8 mouse cellular contexts compared by ENCODE assay signal in genomic region chr12:59065776-59066175, GRCm38 (mm10). TPM values are rescaled to one million over a fixed set of nuclear protein-coding genes. Genes with fewer than 3 reads are reported as not detected.
A peak's percentile ranks its signal among the peaks of the same experiment; 100 is the strongest.
DNase-seq lines count a peak whose midpoint lies in the region; ATAC-seq and TF ChIP-seq lines count a peak whose summit lies in the region.

No protein-coding gene starts in this region.

- peaks cover 29% of the 10 kb centered on the region for H3K79me2 ChIP-seq in MEL (ENCODE audit: control insufficient read depth, insufficient read depth, low read length, poor library complexity)

- H3K36me3 ChIP-seq in heart, embryonic 13.5 days: peaks cover 28% of the 10 kb centered on the region
- peaks cover 24 to 26% of the 10 kb centered on the region in 2 experiments for H3K36me3 ChIP-seq in MEL (ENCODE audit: control insufficient read depth in 1 of 2, insufficient read depth in 2 of 2, low read length in 2 of 2)
- H3K36me3 ChIP-seq in hindbrain, embryonic 14.5 days (replicated peaks; ENCODE audit: control insufficient read depth, insufficient read depth): peaks cover 27% of the 10 kb centered on the region
- H3K36me3 ChIP-seq in midbrain, embryonic 13.5 days: peaks cover 26% of the 10 kb centered on the region

- no peak for ATAC-seq in heart, embryonic 13.5 days (ENCODE audit: extremely low read depth, insufficient number of reproducible peaks, low FRiP score, low TSS enrichment)
- ATAC-seq in hindbrain, embryonic 14.5 days (ENCODE audit: low FRiP score): no peak
- ATAC-seq in midbrain, embryonic 13.5 days: no peak
- no peak for ATAC-seq in granulocyte monocyte progenitor cell, adult 5-6 weeks (replicated peaks; ENCODE audit: poor library complexity, severe bottlenecking)

- 0 out of 2 replicates have a peak, but pooled peaks cover 5% of the 10 kb centered on the region for H3K27me3 ChIP-seq in heart, embryonic 13.5 days (replicated peaks)
- no peaks in the 10 kb centered on the region for H3K27me3 ChIP-seq in MEL (ENCODE audit: control insufficient read depth in 1 of 2, insufficient read depth in 2 of 2, low read length in 2 of 2)
- H3K27me3 ChIP-seq in hindbrain, embryonic 14.5 days (ENCODE audit: control insufficient read depth, insufficient read depth, low read length): no peaks in the 10 kb centered on the region
- H3K27me3 ChIP-seq in midbrain, embryonic 13.5 days: no peaks in the 10 kb centered on the region

- TF ChIP-seq RAD21 in MEL (IDR thresholded peaks at IDR 0.05; ENCODE audit: low read depth, low read length): no peak

- H3K9ac ChIP-seq in heart, embryonic 13.5 days: peak overlapping the region; percentile 98; the same call in 1 of the 2 replicates
- H3K9ac ChIP-seq in MEL (ENCODE audit: control insufficient read depth, low read depth, low read length, poor library complexity, severe bottlenecking): peak overlapping the region; percentile 81
- peak overlapping the region; percentile 63 for H3K9ac ChIP-seq in hindbrain, embryonic 14.5 days
- no peak overlapping the region for H3K9ac ChIP-seq in midbrain, embryonic 13.5 days (replicated peaks)

- H3K9me3 ChIP-seq in heart, embryonic 13.5 days: no peaks in the 10 kb centered on the region
- no peaks in the 10 kb centered on the region for H3K9me3 ChIP-seq in MEL (replicated peaks; ENCODE audit: insufficient read depth, low read length)
- no peaks in the 10 kb centered on the region for H3K9me3 ChIP-seq in hindbrain, embryonic 14.5 days (ENCODE audit: control insufficient read depth, low read length)
- no peaks in the 10 kb centered on the region for H3K9me3 ChIP-seq in midbrain, embryonic 13.5 days

- H3K4me1 ChIP-seq in heart, embryonic 13.5 days: peaks cover 17% of the 10 kb centered on the region
- peaks cover 3 to 11% of the 10 kb centered on the region in 2 experiments; a peak in 2 of 4 replicates for H3K4me1 ChIP-seq in MEL (ENCODE audit: control insufficient read depth in 1 of 2, insufficient read depth in 2 of 2, low read length in 2 of 2)
- H3K4me1 ChIP-seq in hindbrain, embryonic 14.5 days (replicated peaks; ENCODE audit: control insufficient read depth, insufficient read depth, low read length): peaks cover 11% of the 10 kb centered on the region
- H3K4me1 ChIP-seq in midbrain, embryonic 13.5 days (replicated peaks): peaks cover 14% of the 10 kb centered on the region

- peak overlapping the region; percentile 100 for H3K4me3 ChIP-seq in heart, embryonic 13.5 days
- peak overlapping the region; percentile 64 to 78 for H3K4me3 ChIP-seq in MEL (ENCODE audit: control insufficient read depth in 1 of 2, insufficient read depth in 1 of 2, low read depth in 2 of 2, low read length in 2 of 2)
- H3K4me3 ChIP-seq in hindbrain, embryonic 14.5 days (replicated peaks; ENCODE audit: low read length): peak overlapping the region; percentile 98
- peak overlapping the region; percentile 100 for H3K4me3 ChIP-seq in midbrain, embryonic 13.5 days (replicated peaks)

- H3K4me2 ChIP-seq in heart, embryonic 13.5 days: peak overlapping the region; percentile 76
- peak overlapping the region; percentile 63 for H3K4me2 ChIP-seq in hindbrain, embryonic 14.5 days (replicated peaks)
- H3K4me2 ChIP-seq in midbrain, embryonic 13.5 days (replicated peaks): peak overlapping the region; percentile 61

- peak; percentile 66 to 79 for TF ChIP-seq EP300 in MEL (IDR thresholded peaks at IDR 0.05; ENCODE audit: low read depth in 1 of 2, low read length in 2 of 2)

- 45% methylated on average over 3 of the region's 3 CpGs for WGBS in heart, embryonic 13.5 days
- 75% methylated on average over 3 of the region's 3 CpGs for WGBS in hindbrain, embryonic 14.5 days
- 76% methylated on average over 3 of the region's 3 CpGs for WGBS in midbrain, embryonic 13.5 days

- DNase-seq in heart, adult 8-10 months (ENCODE audit: low spot score): no peak
- DNase-seq in MEL (ENCODE audit: low read depth, low spot score): no peak
- DNase-seq in hindbrain, embryonic 14.5 days (ENCODE audit: low spot score): no peak
- DNase-seq in left cerebral cortex, adult 9 months (ENCODE audit: low spot score in 2 of 2): no peak
- no peak for DNase-seq in spleen, postnatal 10 days (ENCODE audit: low spot score in 2 of 2)

- TF ChIP-seq POLR2A in MEL (IDR thresholded peaks at IDR 0.05; ENCODE audit: control insufficient read depth in 1 of 2, insufficient read depth in 1 of 2, low read depth in 1 of 2, low read length in 2 of 2, poor library complexity in 1 of 2): no peak

- no peak for TF ChIP-seq CTCF in MEL (IDR thresholded peaks at IDR 0.05 in 2 of 3, conservative IDR thresholded peaks at IDR 0.05 in 1 of 3; ENCODE audit: control insufficient read depth in 1 of 3, insufficient read depth in 1 of 3, low read depth in 2 of 3, low read length in 3 of 3, poor library complexity in 1 of 3, severe bottlenecking in 1 of 3)

- peak overlapping the region; percentile 95 for H3K27ac ChIP-seq in heart, embryonic 13.5 days (replicated peaks)
- H3K27ac ChIP-seq in MEL (ENCODE audit: control insufficient read depth, low read depth, low read length): peak overlapping the region; percentile 100
- peak overlapping the region; percentile 96 for H3K27ac ChIP-seq in hindbrain, embryonic 14.5 days
- peak overlapping the region; percentile 90 for H3K27ac ChIP-seq in midbrain, embryonic 13.5 days

TF ChIP-seq in MEL, 35 proteins besides CTCF, POLR2A, EP300 and RAD21 (continues in another document):
- TF ChIP-seq CHD1 (IDR thresholded peaks at IDR 0.05; ENCODE audit: low read depth, low read length) (no peak), GATA1 (IDR thresholded peaks at IDR 0.05; ENCODE audit: low read depth, low read length) (peak; percentile 89), NRF1 (IDR thresholded peaks at IDR 0.05; ENCODE audit: insufficient read depth, low read depth, low read length, poor library complexity, severe bottlenecking) (no peak)

RNA-seq across cellular contexts. Expression of gene Pnn, which starts 0.9 kb away (rescaled TPM):
- 63.0 and 64.9 TPM in 2 replicates for polyA plus RNA-seq in heart, embryonic 13.5 days (2015; fragmentation: Nextera tagmentation; extraction: Ambion mirVana)
- total RNA-seq in heart, adult 8-10 months (2022): 10 to 100 TPM; 18.8 to 35.6 (median 25.9) TPM
- total RNA-seq in MEL (2012; rRNA removed): 36.7 and 38.4 TPM in 2 replicates
- 100 to 1,000 TPM; 132 to 216 TPM for polyA plus RNA-seq in MEL (2012; ENCODE audit: insufficient read depth in 1 of 2, insufficient read length in 2 of 2, low read depth in 1 of 2, low replicate concordance in 2 of 2, missing spikeins in 1 of 2)
- 63.4 and 70.6 TPM in 2 replicates for polyA plus RNA-seq in hindbrain, embryonic 14.5 days (2014; fragmentation: Nextera tagmentation; extraction: Ambion mirVana)
- 109 and 120 TPM in 2 replicates for polyA plus RNA-seq in midbrain, embryonic 13.5 days (2015; fragmentation: Nextera tagmentation; extraction: Ambion mirVana)
- 89.3 and 101 TPM in 2 replicates for total RNA-seq in granulocyte monocyte progenitor cell, adult 5-6 weeks (2014; fragmentation: Nextera tagmentation)
- total RNA-seq in granulocyte monocyte progenitor cell, adult 5-6 weeks (2017): 104 and 113 TPM in 2 replicates

RNA-seq across cellular contexts. Expression of gene Trappc6b, which starts 4.5 kb away (rescaled TPM):
- 79.7 and 90.0 TPM in 2 replicates for polyA plus RNA-seq in heart, embryonic 13.5 days (2015; fragmentation: Nextera tagmentation; extraction: Ambion mirVana)
- total RNA-seq in heart, adult 8-10 months (2022): 10 to 100 TPM; 57.6 to 75.2 (median 68.7) TPM
- 45.9 and 48.1 TPM in 2 replicates for total RNA-seq in MEL (2012; rRNA removed)
- 10 to 100 TPM in 1 of 2 experiments, not detected in 1; 75.3 TPM for polyA plus RNA-seq in MEL (2012; ENCODE audit: insufficient read depth in 1 of 2, insufficient read length in 2 of 2, low read depth in 1 of 2, low replicate concordance in 2 of 2, missing spikeins in 1 of 2)
- polyA plus RNA-seq in hindbrain, embryonic 14.5 days (2014; fragmentation: Nextera tagmentation; extraction: Ambion mirVana): 110 and 111 TPM in 2 replicates
- polyA plus RNA-seq in midbrain, embryonic 13.5 days (2015; fragmentation: Nextera tagmentation; extraction: Ambion mirVana): 146 and 161 TPM in 2 replicates
- total RNA-seq in granulocyte monocyte progenitor cell, adult 5-6 weeks (2014; fragmentation: Nextera tagmentation): 25.7 and 58.6 TPM in 2 replicates
- 49.7 and 53.6 TPM in 2 replicates for total RNA-seq in granulocyte monocyte progenitor cell, adult 5-6 weeks (2017)

RNA-seq across cellular contexts. Expression of gene Mia2, which starts 29.8 kb away (rescaled TPM):
- polyA plus RNA-seq in heart, embryonic 13.5 days (2015; fragmentation: Nextera tagmentation; extraction: Ambion mirVana): 32.6 and 34.8 TPM in 2 replicates
- 100 to 1,000 TPM in 2 of 4 experiments, 10 to 100 TPM in 2; 93.4 to 113 (median 106) TPM for total RNA-seq in heart, adult 8-10 months (2022)
- total RNA-seq in MEL (2012; rRNA removed): 103 and 134 TPM in 2 replicates
- 100 to 1,000 TPM in 1 of 2 experiments, not detected in 1; 175 TPM for polyA plus RNA-seq in MEL (2012; ENCODE audit: insufficient read depth in 1 of 2, insufficient read length in 2 of 2, low read depth in 1 of 2, low replicate concordance in 2 of 2, missing spikeins in 1 of 2)
- 34.4 and 38.7 TPM in 2 replicates for polyA plus RNA-seq in hindbrain, embryonic 14.5 days (2014; fragmentation: Nextera tagmentation; extraction: Ambion mirVana)
- 38.4 and 40.0 TPM in 2 replicates for polyA plus RNA-seq in midbrain, embryonic 13.5 days (2015; fragmentation: Nextera tagmentation; extraction: Ambion mirVana)
- total RNA-seq in granulocyte monocyte progenitor cell, adult 5-6 weeks (2014; fragmentation: Nextera tagmentation): 86.2 and 124 TPM in 2 replicates
- 119 and 151 TPM in 2 replicates for total RNA-seq in granulocyte monocyte progenitor cell, adult 5-6 weeks (2017)

RNA-seq across cellular contexts. Expression of gene Gemin2, which starts 52.6 kb away (rescaled TPM):
- polyA plus RNA-seq in heart, embryonic 13.5 days (2015; fragmentation: Nextera tagmentation; extraction: Ambion mirVana): 22.4 and 25.1 TPM in 2 replicates
- total RNA-seq in heart, adult 8-10 months (2022): 1 to 10 TPM; 4.3 to 6.2 (median 5.3) TPM
- 17.7 and 18.4 TPM in 2 replicates for total RNA-seq in MEL (2012; rRNA removed)
- polyA plus RNA-seq in MEL (2012; ENCODE audit: insufficient read depth in 1 of 2, insufficient read length in 2 of 2, low read depth in 1 of 2, low replicate concordance in 2 of 2, missing spikeins in 1 of 2): 10 to 100 TPM in 1 of 2 experiments, not detected in 1; 19.5 TPM
- polyA plus RNA-seq in hindbrain, embryonic 14.5 days (2014; fragmentation: Nextera tagmentation; extraction: Ambion mirVana): 11.8 and 13.9 TPM in 2 replicates
- polyA plus RNA-seq in midbrain, embryonic 13.5 days (2015; fragmentation: Nextera tagmentation; extraction: Ambion mirVana): 17.9 and 18.2 TPM in 2 replicates
- total RNA-seq in granulocyte monocyte progenitor cell, adult 5-6 weeks (2014; fragmentation: Nextera tagmentation): 23.0 and 23.4 TPM in 2 replicates
- 14.0 and 22.3 TPM in 2 replicates for total RNA-seq in granulocyte monocyte progenitor cell, adult 5-6 weeks (2017)

RNA-seq across cellular contexts. Expression of gene Sec23a, which starts 54.0 kb away (rescaled TPM):
- polyA plus RNA-seq in heart, embryonic 13.5 days (2015; fragmentation: Nextera tagmentation; extraction: Ambion mirVana): 66.4 and 67.9 TPM in 2 replicates
- 10 to 100 TPM; 42.2 to 47.9 (median 45.9) TPM for total RNA-seq in heart, adult 8-10 months (2022)
- total RNA-seq in MEL (2012; rRNA removed): 16.1 and 16.4 TPM in 2 replicates
- 10 to 100 TPM; 16.7 to 98.2 TPM for polyA plus RNA-seq in MEL (2012; ENCODE audit: insufficient read depth in 1 of 2, insufficient read length in 2 of 2, low read depth in 1 of 2, low replicate concordance in 2 of 2, missing spikeins in 1 of 2)
- polyA plus RNA-seq in hindbrain, embryonic 14.5 days (2014; fragmentation: Nextera tagmentation; extraction: Ambion mirVana): 130 and 144 TPM in 2 replicates
- 104 and 107 TPM in 2 replicates for polyA plus RNA-seq in midbrain, embryonic 13.5 days (2015; fragmentation: Nextera tagmentation; extraction: Ambion mirVana)
- 12.5 and 14.4 TPM in 2 replicates for total RNA-seq in granulocyte monocyte progenitor cell, adult 5-6 weeks (2014; fragmentation: Nextera tagmentation)
- 20.9 and 23.7 TPM in 2 replicates for total RNA-seq in granulocyte monocyte progenitor cell, adult 5-6 weeks (2017)
